Mouse (Mus musculus): ENCODE measurements around the gene Klhl26. TPM values are rescaled to one million over a fixed set of nuclear protein-coding genes. Genes with fewer than 3 reads are reported as not detected.

Gene Klhl26
- polyA plus RNA-seq, 1 experiment = not detected

- WGBS = 85% methylated on average over 6 of the region's 6 CpGs
- H3K27ac ChIP-seq (ENCODE audit: insufficient read depth, low read depth, low read length) = no peak overlapping the region
- H3K4me3 ChIP-seq (ENCODE audit: insufficient read depth, low read depth, low read length) = no peak overlapping the region
- H3K4me1 ChIP-seq (ENCODE audit: control insufficient read depth, insufficient read depth, low read length) = peaks cover 46% of the 10 kb centered on the region
- TF ChIP-seq POLR2A (IDR thresholded peaks at IDR 0.05; ENCODE audit: insufficient read depth, low read depth, low read length) (no peak), CTCF (IDR thresholded peaks at IDR 0.05; ENCODE audit: insufficient read depth, low read depth, low read length) (no peak)
Observed at GRCm38 (mm10) chr8:70414310-70414946, 62.3 kb downstream of the Klhl26 start.

DNA sequence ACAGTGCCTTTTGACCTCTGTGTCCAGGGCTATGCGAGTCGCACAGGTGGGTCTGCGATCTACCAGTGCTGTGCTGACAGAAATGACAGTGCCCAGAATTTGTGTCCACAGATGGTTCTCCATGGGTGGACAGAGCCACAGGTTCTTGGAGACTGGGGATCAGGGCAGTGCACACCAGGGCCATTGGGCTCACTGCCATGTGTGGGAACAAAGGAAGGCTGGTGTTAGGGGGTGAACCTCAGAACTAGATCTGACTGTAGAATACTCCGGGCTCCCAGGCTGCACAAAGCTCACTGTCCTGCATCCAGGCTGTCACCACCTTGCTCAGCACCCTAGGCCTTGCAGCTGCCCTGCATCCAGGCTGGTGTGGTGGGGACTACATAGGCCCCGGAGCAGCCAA, 66.5 kb downstream of the Klhl26 start:
- 88% methylated on average over 5 of the region's 5 CpGs for WGBS
- 0 out of 2 replicates have a peak overlapping the region, but pooled peaks have one; percentile 12 for H3K27ac ChIP-seq (ENCODE audit: insufficient read depth, low read depth, low read length)
- peaks cover 27% of the 10 kb centered on the region for H3K4me1 ChIP-seq (ENCODE audit: control insufficient read depth, insufficient read depth, low read length)
- H3K4me3 ChIP-seq (ENCODE audit: insufficient read depth, low read depth, low read length) = no peak overlapping the region
- TF ChIP-seq POLR2A (IDR thresholded peaks at IDR 0.05; ENCODE audit: insufficient read depth, low read depth, low read length) (no peak), CTCF (IDR thresholded peaks at IDR 0.05; ENCODE audit: insufficient read depth, low read depth, low read length) (no peak)

- WGBS = 34% methylated on average over 9 of the region's 9 CpGs
- Histone ChIP-seq H3K27ac (ENCODE audit: insufficient read depth, low read depth, low read length) (no peak overlapping the region), H3K4me3 (ENCODE audit: insufficient read depth, low read depth, low read length) (no peak overlapping the region)
Observed at GRCm38 (mm10) chr8:70409455-70409871, 67.3 kb downstream of the Klhl26 start.

GRCm38 (mm10) chr8:70409019-70409418, 67.7 kb downstream of the Klhl26 start:
- WGBS = 68% methylated on average over 10 of the region's 10 CpGs
- Histone ChIP-seq H3K4me3 (ENCODE audit: insufficient read depth, low read depth, low read length) (no peak overlapping the region), H3K27ac (ENCODE audit: insufficient read depth, low read depth, low read length) (no peak overlapping the region)

More at GRCm38 (mm10) chr8:70409455-70409871, 67.3 kb downstream of the Klhl26 start:
- TF ChIP-seq POLR2A (IDR thresholded peaks at IDR 0.05; ENCODE audit: insufficient read depth, low read depth, low read length) = no peak
- TF ChIP-seq CTCF (IDR thresholded peaks at IDR 0.05; ENCODE audit: insufficient read depth, low read depth, low read length) = no peak
- H3K4me1 ChIP-seq (ENCODE audit: control insufficient read depth, insufficient read depth, low read length) = peaks cover 27% of the 10 kb centered on the region

DNA sequence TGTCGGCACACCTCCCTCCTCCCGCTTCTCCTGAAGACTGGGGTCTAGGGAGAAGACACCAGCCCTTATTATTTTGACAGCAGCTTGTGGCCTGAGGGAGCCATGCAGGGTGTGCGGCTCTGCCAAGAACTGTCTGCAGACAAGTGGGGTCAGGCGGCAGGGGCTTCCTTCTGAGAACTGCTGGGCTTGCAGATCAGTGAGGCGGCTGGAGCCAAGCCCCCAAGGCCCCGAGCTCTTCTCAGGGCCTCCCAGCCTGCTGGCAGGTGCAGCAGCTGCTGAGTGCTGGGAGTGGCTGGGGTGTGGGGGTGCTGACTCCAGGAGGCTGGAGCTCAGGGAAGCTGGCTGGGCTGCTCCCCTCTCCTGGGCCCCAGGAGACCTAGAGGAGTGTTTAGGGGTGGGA, 68.5 kb downstream of the Klhl26 start:
- no peak overlapping the region for H3K4me3 ChIP-seq (ENCODE audit: insufficient read depth, low read depth, low read length)
- no peak overlapping the region for H3K27ac ChIP-seq (ENCODE audit: insufficient read depth, low read depth, low read length)
- 40% methylated on average over 6 of the region's 6 CpGs for WGBS
- TF ChIP-seq POLR2A (IDR thresholded peaks at IDR 0.05; ENCODE audit: insufficient read depth, low read depth, low read length) = no peak
- no peak for TF ChIP-seq CTCF (IDR thresholded peaks at IDR 0.05; ENCODE audit: insufficient read depth, low read depth, low read length)
- peaks cover 27% of the 10 kb centered on the region for H3K4me1 ChIP-seq (ENCODE audit: control insufficient read depth, insufficient read depth, low read length)

More at GRCm38 (mm10) chr8:70409019-70409418, 67.7 kb downstream of the Klhl26 start:
- TF ChIP-seq POLR2A (IDR thresholded peaks at IDR 0.05; ENCODE audit: insufficient read depth, low read depth, low read length) = no peak
- no peak for TF ChIP-seq CTCF (IDR thresholded peaks at IDR 0.05; ENCODE audit: insufficient read depth, low read depth, low read length)
- H3K4me1 ChIP-seq (ENCODE audit: control insufficient read depth, insufficient read depth, low read length) = peaks cover 27% of the 10 kb centered on the region

- no peak overlapping the region for H3K4me3 ChIP-seq (ENCODE audit: insufficient read depth, low read depth, low read length)
- no peak overlapping the region for H3K27ac ChIP-seq (ENCODE audit: insufficient read depth, low read depth, low read length)
- H3K4me1 ChIP-seq (ENCODE audit: control insufficient read depth, insufficient read depth, low read length) = peaks cover 27% of the 10 kb centered on the region
- no peak for TF ChIP-seq POLR2A (IDR thresholded peaks at IDR 0.05; ENCODE audit: insufficient read depth, low read depth, low read length)
- 78% methylated on average over 11 of the region's 11 CpGs for WGBS
Observed at GRCm38 (mm10) chr8:70406427-70407069, 70.2 kb downstream of the Klhl26 start.

- 86% methylated on average over 7 of the region's 7 CpGs for WGBS
- Histone ChIP-seq H3K27ac (ENCODE audit: insufficient read depth, low read depth, low read length) (no peak overlapping the region), H3K4me3 (ENCODE audit: insufficient read depth, low read depth, low read length) (no peak overlapping the region)
Observed at GRCm38 (mm10) chr8:70405189-70405588, 71.6 kb downstream of the Klhl26 start.

GRCm38 (mm10) chr8:70404212-70404611, 72.6 kb downstream of the Klhl26 start:
- TF ChIP-seq CTCF (IDR thresholded peaks at IDR 0.05; ENCODE audit: insufficient read depth, low read depth, low read length) = no peak
- TF ChIP-seq POLR2A (IDR thresholded peaks at IDR 0.05; ENCODE audit: insufficient read depth, low read depth, low read length) = no peak
- H3K4me3 ChIP-seq (ENCODE audit: insufficient read depth, low read depth, low read length) = no peak overlapping the region
- H3K27ac ChIP-seq (ENCODE audit: insufficient read depth, low read depth, low read length) = no peak overlapping the region
- 94% methylated on average over 3 of the region's 3 CpGs for WGBS
- H3K4me1 ChIP-seq (ENCODE audit: control insufficient read depth, insufficient read depth, low read length) = peaks cover 15% of the 10 kb centered on the region

More at GRCm38 (mm10) chr8:70405189-70405588, 71.6 kb downstream of the Klhl26 start:
- no peak for TF ChIP-seq POLR2A (IDR thresholded peaks at IDR 0.05; ENCODE audit: insufficient read depth, low read depth, low read length)
- no peak for TF ChIP-seq CTCF (IDR thresholded peaks at IDR 0.05; ENCODE audit: insufficient read depth, low read depth, low read length)
- peaks cover 23% of the 10 kb centered on the region for H3K4me1 ChIP-seq (ENCODE audit: control insufficient read depth, insufficient read depth, low read length)

Other genes starting within 250 kb of the Klhl26 start
- not detected in 2 replicates for gene Sugp2, start 242.7 kb downstream of the Klhl26 start, polyA plus RNA-seq (2012; ENCODE audit: insufficient read depth, insufficient read length, low replicate concordance, missing spikeins)
- not detected in 2 replicates for gene Armc6, start 242.5 kb downstream of the Klhl26 start, polyA plus RNA-seq (2012; ENCODE audit: insufficient read depth, insufficient read length, low replicate concordance, missing spikeins)
- gene Homer3, start 194.1 kb downstream of the Klhl26 start, polyA plus RNA-seq (2012; ENCODE audit: insufficient read depth, insufficient read length, low replicate concordance, missing spikeins) = not detected in 2 replicates
- not detected in 2 replicates for gene Ddx49, start 174.5 kb downstream of the Klhl26 start, polyA plus RNA-seq (2012; ENCODE audit: insufficient read depth, insufficient read length, low replicate concordance, missing spikeins)
- not detected in 2 replicates for gene Cope, start 174.4 kb downstream of the Klhl26 start, polyA plus RNA-seq (2012; ENCODE audit: insufficient read depth, insufficient read length, low replicate concordance, missing spikeins)
- gene Cers1, start 161.2 kb downstream of the Klhl26 start, polyA plus RNA-seq (2012; ENCODE audit: insufficient read depth, insufficient read length, low replicate concordance, missing spikeins) = not detected in 2 replicates
- gene Gdf1, start 147.2 kb downstream of the Klhl26 start, polyA plus RNA-seq (2012; ENCODE audit: insufficient read depth, insufficient read length, low replicate concordance, missing spikeins) = not detected in 2 replicates
- gene Upf1, start 123.7 kb downstream of the Klhl26 start, polyA plus RNA-seq (2012; ENCODE audit: insufficient read depth, insufficient read length, low replicate concordance, missing spikeins) = not detected in 2 replicates
- gene Comp, start 103.4 kb downstream of the Klhl26 start, polyA plus RNA-seq (2012; ENCODE audit: insufficient read depth, insufficient read length, low replicate concordance, missing spikeins) = not detected in 2 replicates
- gene Crtc1, start 37.4 kb downstream of the Klhl26 start, polyA plus RNA-seq (2012; ENCODE audit: insufficient read depth, insufficient read length, low replicate concordance, missing spikeins) = not detected in 2 replicates
- not detected in 2 replicates for gene Tmem59l, start 10.4 kb upstream of the Klhl26 start, polyA plus RNA-seq (2012; ENCODE audit: insufficient read depth, insufficient read length, low replicate concordance, missing spikeins)
- not detected in 2 replicates for gene Crlf1, start 16.2 kb upstream of the Klhl26 start, polyA plus RNA-seq (2012; ENCODE audit: insufficient read depth, insufficient read length, low replicate concordance, missing spikeins)
- gene Rex1bd, start 29.8 kb upstream of the Klhl26 start, polyA plus RNA-seq (2012; ENCODE audit: insufficient read depth, insufficient read length, low replicate concordance, missing spikeins) = not detected in 2 replicates
- 789 TPM in 1 of 2 replicates, not detected in the other for gene Uba52, start 33.8 kb upstream of the Klhl26 start, polyA plus RNA-seq (2012; ENCODE audit: insufficient read depth, insufficient read length, low replicate concordance, missing spikeins)
- not detected in 2 replicates for gene Fkbp8, start 50.8 kb upstream of the Klhl26 start, polyA plus RNA-seq (2012; ENCODE audit: insufficient read depth, insufficient read length, low replicate concordance, missing spikeins)
- gene Kxd1, start 51.0 kb upstream of the Klhl26 start, polyA plus RNA-seq (2012; ENCODE audit: insufficient read depth, insufficient read length, low replicate concordance, missing spikeins) = not detected in 2 replicates
- gene Ell, start 62.5 kb upstream of the Klhl26 start, polyA plus RNA-seq (2012; ENCODE audit: insufficient read depth, insufficient read length, low replicate concordance, missing spikeins) = not detected in 2 replicates
- not detected in 2 replicates for gene Isyna1, start 117.4 kb upstream of the Klhl26 start, polyA plus RNA-seq (2012; ENCODE audit: insufficient read depth, insufficient read length, low replicate concordance, missing spikeins)
- not detected in 2 replicates for gene Ssbp4, start 131.9 kb upstream of the Klhl26 start, polyA plus RNA-seq (2012; ENCODE audit: insufficient read depth, insufficient read length, low replicate concordance, missing spikeins)
- gene Lrrc25, start 139.2 kb upstream of the Klhl26 start, polyA plus RNA-seq (2012; ENCODE audit: insufficient read depth, insufficient read length, low replicate concordance, missing spikeins) = not detected in 2 replicates
- not detected in 2 replicates for gene Gdf15, start 155.5 kb upstream of the Klhl26 start, polyA plus RNA-seq (2012; ENCODE audit: insufficient read depth, insufficient read length, low replicate concordance, missing spikeins)
- gene Pgpep1, start 183.4 kb upstream of the Klhl26 start, polyA plus RNA-seq (2012; ENCODE audit: insufficient read depth, insufficient read length, low replicate concordance, missing spikeins) = not detected in 2 replicates
- not detected in 2 replicates for gene Lsm4, start 196.3 kb upstream of the Klhl26 start, polyA plus RNA-seq (2012; ENCODE audit: insufficient read depth, insufficient read length, low replicate concordance, missing spikeins)
- gene Jund, start 222.0 kb upstream of the Klhl26 start, polyA plus RNA-seq (2012; ENCODE audit: insufficient read depth, insufficient read length, low replicate concordance, missing spikeins) = not detected in 2 replicates
- gene Iqcn, start 226.5 kb upstream of the Klhl26 start, polyA plus RNA-seq (2012; ENCODE audit: insufficient read depth, insufficient read length, low replicate concordance, missing spikeins) = not detected in 2 replicates
- not detected in 2 replicates for gene Gm3336, start 241.6 kb upstream of the Klhl26 start, polyA plus RNA-seq (2012; ENCODE audit: insufficient read depth, insufficient read length, low replicate concordance, missing spikeins)
- gene Pde4c, start 246.8 kb upstream of the Klhl26 start, polyA plus RNA-seq (2012; ENCODE audit: insufficient read depth, insufficient read length, low replicate concordance, missing spikeins) = not detected in 2 replicates